Mouse (Mus musculus) small intestine, adult 2 months (tissue): ENCODE measurements around the gene Camta2.

Experiments
- CTCF ChIP-seq: fragments of 200-500 bp; IDR thresholded peaks from 2 replicates; pipeline ENCODE4 v1.5.1; 2012; ENCODE audit warnings: low read depth, mild to moderate bottlenecking, control low read depth, inconsistent platforms, low read length, moderate library complexity, mixed read lengths; ENCODE audit not compliant: insufficient replicate concordance, insufficient read length; ENCODE audit errors: extremely low read depth
- POLR2A ChIP-seq: fragments of 200-500 bp; IDR thresholded peaks from 2 replicates; pipeline ENCODE4 v1.6.1; 2012; ENCODE audit warnings: low read depth, mild to moderate bottlenecking, control low read depth, inconsistent platforms, low read length, moderate library complexity

DNA sequence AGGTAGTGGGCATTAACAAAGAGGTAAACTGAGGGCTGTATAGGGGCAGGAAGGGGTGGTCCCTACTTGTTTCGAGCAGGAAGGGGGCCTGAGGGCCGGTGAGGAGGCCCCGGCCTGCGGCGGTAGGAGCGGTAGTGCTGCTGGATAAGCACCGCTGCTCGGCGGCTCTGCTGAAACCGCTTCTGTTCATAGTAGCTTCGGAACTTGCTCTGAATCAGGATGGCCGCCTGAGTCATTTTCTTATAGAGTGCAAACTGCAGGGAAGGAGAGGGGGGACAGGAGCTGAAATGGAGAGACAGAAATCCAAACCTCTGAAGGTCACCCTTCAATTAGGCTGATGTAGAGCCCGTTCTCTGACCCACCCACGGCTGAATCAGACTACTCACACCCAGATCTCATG lies 17.4 kb downstream of the Camta2 start:
- TF ChIP-seq CTCF (no peak), POLR2A (no peak)
